25 mouse cellular contexts compared by ENCODE assay signal in genomic region chr10:106289951-106290350, GRCm38 (mm10).
"Had no signal": no experiment of that assay in that cellular context is flagged by ENCODE, and none has a peak within 500 bp of the region (broad histone marks: within the 10 kb centered on the region; RNA-seq: fewer than 3 reads in every experiment).

No protein-coding gene starts in this region.

- H3K27ac ChIP-seq: gastrocnemius, adult 2 months; heart, embryonic 13.5 days; heart, embryonic 15.5 days; hindbrain, embryonic 14.5 days; kidney, embryonic 15.5 days; kidney, postnatal 0 days; limb, embryonic 10.5 days; limb, embryonic 12.5 days had no signal

- H3K36me3 ChIP-seq: heart, embryonic 13.5 days; heart, embryonic 15.5 days; kidney, embryonic 15.5 days; limb, embryonic 10.5 days; limb, embryonic 12.5 days had no signal

- H3K4me3 ChIP-seq: gastrocnemius, adult 2 months; heart, embryonic 13.5 days; heart, embryonic 15.5 days; kidney, embryonic 15.5 days; limb, embryonic 10.5 days; limb, embryonic 12.5 days had no signal

- H3K9ac ChIP-seq: heart, embryonic 13.5 days; heart, embryonic 15.5 days; hindbrain, embryonic 14.5 days; kidney, embryonic 15.5 days; limb, embryonic 12.5 days had no signal

- H3K27me3 ChIP-seq: heart, embryonic 13.5 days; heart, embryonic 15.5 days; kidney, embryonic 15.5 days; limb, embryonic 12.5 days had no signal

- DNase-seq: gastrocnemius, adult 2 months; gastrocnemius, postnatal 10 days; gastrocnemius, postnatal 25 days; heart, adult 18-20 months; heart, postnatal 14 days; heart, postnatal 36 days; kidney, adult 11 months; kidney, adult 2 months; kidney, adult 9 months; kidney, postnatal 14 days; kidney, postnatal 36 days; layer of hippocampus, adult 9-11 months; layer of hippocampus, postnatal 36 days; liver had no signal

- ATAC-seq: hindbrain, embryonic 16.5 days; intestine, embryonic 16.5 days had no signal

- H3K4me1 ChIP-seq: heart, embryonic 13.5 days; heart, embryonic 15.5 days; kidney, embryonic 15.5 days; limb, embryonic 10.5 days; limb, embryonic 12.5 days had no signal

- H3K4me2 ChIP-seq: heart, embryonic 11.5 days; heart, embryonic 13.5 days; heart, embryonic 15.5 days; hindbrain, embryonic 14.5 days; kidney, embryonic 15.5 days; limb, embryonic 12.5 days; liver, embryonic 11.5 days had no signal

- H3K9me3 ChIP-seq: heart, embryonic 13.5 days; heart, embryonic 15.5 days; kidney, embryonic 15.5 days; limb, embryonic 10.5 days; limb, embryonic 12.5 days had no signal
